Mouse (Mus musculus): Measurements from ENCODE around the gene Trim5. TPM values are rescaled to one million over a fixed set of nuclear protein-coding genes. Genes with fewer than 3 reads are reported as not detected.

The Trim5 gene
- total RNA-seq, 2 experiments from 2014 or later, result 12.9 to 13.9 TPM

Other genes starting within 250 kb of the Trim5 start
- gene Olfr642, start 235.4 kb downstream of the Trim5 start, total RNA-seq (2015), result not detected in 2 replicates
- not detected in 2 replicates for gene Olfr642, start 235.4 kb downstream of the Trim5 start, total RNA-seq (2017)
- gene 4930516K23Rik, start 226.6 kb downstream of the Trim5 start, total RNA-seq (2015), result not detected in 2 replicates
- gene 4930516K23Rik, start 226.6 kb downstream of the Trim5 start, total RNA-seq (2017), result 0.55 TPM in 1 of 2 replicates, not detected in the other
- not detected in 2 replicates for gene Olfr644, start 216.2 kb downstream of the Trim5 start, total RNA-seq (2015)
- not detected in 2 replicates for gene Olfr644, start 216.2 kb downstream of the Trim5 start, total RNA-seq (2017)
- not detected in 2 replicates for gene Olfr645, start 202.6 kb downstream of the Trim5 start, total RNA-seq (2015)
- not detected in 2 replicates for gene Olfr645, start 202.6 kb downstream of the Trim5 start, total RNA-seq (2017)
- gene Olfr646, start 183.2 kb downstream of the Trim5 start, total RNA-seq (2015), result not detected in 2 replicates
- not detected in 2 replicates for gene Olfr646, start 183.2 kb downstream of the Trim5 start, total RNA-seq (2017)
- not detected in 2 replicates for gene Ubqln5, start 158.3 kb downstream of the Trim5 start, total RNA-seq (2015)
- gene Ubqln5, start 158.3 kb downstream of the Trim5 start, total RNA-seq (2017), result not detected in 2 replicates
- gene Olfr643, start 150.7 kb downstream of the Trim5 start, total RNA-seq (2015), result not detected in 2 replicates
- gene Olfr643, start 150.7 kb downstream of the Trim5 start, total RNA-seq (2017), result not detected in 2 replicates
- not detected in 2 replicates for gene Ubqln3, start 144.8 kb downstream of the Trim5 start, total RNA-seq (2015)
- gene Ubqln3, start 144.8 kb downstream of the Trim5 start, total RNA-seq (2017), result not detected in 2 replicates
- not detected in 2 replicates for gene Ubqlnl, start 137.5 kb downstream of the Trim5 start, total RNA-seq (2015)
- gene Ubqlnl, start 137.5 kb downstream of the Trim5 start, total RNA-seq (2017), result not detected in 2 replicates
- not detected in 2 replicates for gene Olfm5, start 123.3 kb downstream of the Trim5 start, total RNA-seq (2015)
- gene Olfm5, start 123.3 kb downstream of the Trim5 start, total RNA-seq (2017), result not detected in 2 replicates
- gene Olfr648, start 104.7 kb downstream of the Trim5 start, total RNA-seq (2015), result 0.16 and 0.38 TPM in 2 replicates
- 0.04 TPM in 1 of 2 replicates, not detected in the other for gene Olfr648, start 104.7 kb downstream of the Trim5 start, total RNA-seq (2017)
- gene Olfr649, start 92.1 kb downstream of the Trim5 start, total RNA-seq (2015), result not detected in 2 replicates
- not detected in 2 replicates for gene Olfr649, start 92.1 kb downstream of the Trim5 start, total RNA-seq (2017)
- 0.31 and 0.50 TPM in 2 replicates for gene Trim6, start 69.3 kb downstream of the Trim5 start, total RNA-seq (2015)
- 0.70 and 1.9 TPM in 2 replicates for gene Trim6, start 69.3 kb downstream of the Trim5 start, total RNA-seq (2017)
- gene Trim34a, start 43.6 kb downstream of the Trim5 start, total RNA-seq (2015), result 21.2 and 22.8 TPM in 2 replicates
- 26.9 and 31.2 TPM in 2 replicates for gene Trim34a, start 43.6 kb downstream of the Trim5 start, total RNA-seq (2017)
- gene Trim12a, start 27.4 kb upstream of the Trim5 start, total RNA-seq (2015), result 130 and 137 TPM in 2 replicates
- gene Trim12a, start 27.4 kb upstream of the Trim5 start, total RNA-seq (2017), result 147 and 166 TPM in 2 replicates
- not detected in 2 replicates for gene Trim34b, start 41.4 kb upstream of the Trim5 start, total RNA-seq (2015)
- gene Trim34b, start 41.4 kb upstream of the Trim5 start, total RNA-seq (2017), result 0.98 TPM in 1 of 2 replicates, not detected in the other
- gene Trim12c, start 65.3 kb upstream of the Trim5 start, total RNA-seq (2015), result 32.5 and 36.4 TPM in 2 replicates
- gene Trim12c, start 65.3 kb upstream of the Trim5 start, total RNA-seq (2017), result 51.5 and 51.8 TPM in 2 replicates
- gene Trim30b, start 81.8 kb upstream of the Trim5 start, total RNA-seq (2015), result 20.5 and 28.5 TPM in 2 replicates
- gene Trim30b, start 81.8 kb upstream of the Trim5 start, total RNA-seq (2017), result 18.2 and 23.0 TPM in 2 replicates
- 2.0 and 2.8 TPM in 2 replicates for gene Trim30c, start 112.7 kb upstream of the Trim5 start, total RNA-seq (2015)
- 3.9 and 5.7 TPM in 2 replicates for gene Trim30c, start 112.7 kb upstream of the Trim5 start, total RNA-seq (2017)
- 113 and 121 TPM in 2 replicates for gene Trim30a, start 177.1 kb upstream of the Trim5 start, total RNA-seq (2015)
- 82.3 and 86.1 TPM in 2 replicates for gene Trim30a, start 177.1 kb upstream of the Trim5 start, total RNA-seq (2017)
- gene Trim30d, start 219.8 kb upstream of the Trim5 start, total RNA-seq (2015), result 43.3 and 43.8 TPM in 2 replicates
- gene Trim30d, start 219.8 kb upstream of the Trim5 start, total RNA-seq (2017), result 39.9 and 41.0 TPM in 2 replicates

Measured in megakaryocyte, adult 5-6 weeks (primary cell).